Comparison of ENCODE assay signal across 8 mouse cellular contexts in genomic region chr4:45452569-45453111, GRCm38 (mm10). TPM values are rescaled to one million over a fixed set of nuclear protein-coding genes. Genes with fewer than 3 reads are reported as not detected.
A peak's percentile ranks its signal among the peaks of the same experiment; 100 is the strongest.
DNase-seq lines count a peak whose midpoint lies in the region; ATAC-seq lines count a peak whose summit lies in the region.

No protein-coding gene starts in this region.

- H3K9me3 ChIP-seq in liver, embryonic 13.5 days (replicated peaks): no peaks in the 10 kb centered on the region
- H3K9me3 ChIP-seq in stomach, embryonic 14.5 days (ENCODE audit: control insufficient read depth, low read depth, low read length): no peaks in the 10 kb centered on the region

- peak; percentile 50 for DNase-seq in gastrocnemius, postnatal 14 days
- no peak for DNase-seq in gastrocnemius, adult 18-20 months (ENCODE audit: low spot score)
- DNase-seq in adrenal gland, postnatal 36 days: peak; percentile 35 to 52
- no peak for DNase-seq in liver, embryonic 13.5 days
- no peak for DNase-seq in left cerebral cortex, adult 11 months (ENCODE audit: low spot score)

- intact Hi-C loops in gastrocnemius, postnatal 14 days (cut with DNase I; ENCODE audit: low total_unique reads): no loop called here

- H3K4me1 ChIP-seq in liver, embryonic 13.5 days (replicated peaks): peaks cover 50% of the 10 kb centered on the region
- peaks cover 20% of the 10 kb centered on the region for H3K4me1 ChIP-seq in stomach, embryonic 14.5 days (ENCODE audit: control insufficient read depth, insufficient read depth, low read length)

- peak overlapping the region; percentile 79 for H3K27ac ChIP-seq in liver, embryonic 13.5 days
- H3K27ac ChIP-seq in stomach, embryonic 14.5 days (ENCODE audit: low read length): peak overlapping the region; percentile 87

- peaks cover 28% of the 10 kb centered on the region for H3K36me3 ChIP-seq in liver, embryonic 13.5 days
- H3K36me3 ChIP-seq in stomach, embryonic 14.5 days (ENCODE audit: control insufficient read depth, insufficient read depth, low read length): no peaks in the 10 kb centered on the region; the same call in 1 of the 2 replicates

- no peak overlapping the region for H3K4me3 ChIP-seq in liver, embryonic 13.5 days (replicated peaks)
- H3K4me3 ChIP-seq in stomach, embryonic 14.5 days (ENCODE audit: low read depth, low read length): no peak overlapping the region

- no peak overlapping the region for H3K4me2 ChIP-seq in liver, embryonic 13.5 days
- H3K4me2 ChIP-seq in stomach, embryonic 14.5 days (replicated peaks; ENCODE audit: low read depth, low read length): no peak overlapping the region; the same call in 1 of the 2 replicates

- 54% methylated on average over 7 of the region's 7 CpGs for WGBS in liver, embryonic 13.5 days (ENCODE audit: insufficient replicate concordance)
- 57% methylated on average over 7 of the region's 7 CpGs for WGBS in stomach, embryonic 14.5 days

- ATAC-seq in hematopoietic stem cell, adult 5-6 weeks (replicated peaks in 1 of 2; ENCODE audit: insufficient read depth in 1 of 2, low FRiP score in 2 of 2, low TSS enrichment in 1 of 2, low read depth in 1 of 2, poor library complexity in 2 of 2, severe bottlenecking in 2 of 2): peak; percentile 39 to 47; a peak in 3 of 4 replicates
- ATAC-seq in liver, embryonic 13.5 days (ENCODE audit: low read depth): peak; percentile 64
- peak; percentile 56 for ATAC-seq in stomach, embryonic 14.5 days (ENCODE audit: insufficient number of reproducible peaks, insufficient read depth, low FRiP score, low read depth)
- ATAC-seq in erythroblast, adult 5-6 weeks (replicated peaks; ENCODE audit: low FRiP score, poor library complexity, severe bottlenecking): no peak

- no peaks in the 10 kb centered on the region for H3K27me3 ChIP-seq in liver, embryonic 13.5 days
- H3K27me3 ChIP-seq in stomach, embryonic 14.5 days (ENCODE audit: control insufficient read depth, insufficient read depth, low read length): no peaks in the 10 kb centered on the region

- H3K9ac ChIP-seq in liver, embryonic 13.5 days: no peak overlapping the region
- H3K9ac ChIP-seq in stomach, embryonic 14.5 days (replicated peaks; ENCODE audit: low read depth, low read length): no peak overlapping the region

RNA-seq across cellular contexts. Expression of gene Slc25a51, which starts 44.1 kb away (rescaled TPM):
- total RNA-seq in gastrocnemius, postnatal 14 days (2021): 10 to 100 TPM; 63.3 to 65.6 TPM
- total RNA-seq in gastrocnemius, adult 18-20 months (2021): 10 to 100 TPM; 90.9 to 92.9 TPM
- 100 to 1,000 TPM; 268 to 422 TPM for total RNA-seq in adrenal gland, postnatal 36 days (2021)
- 36.7 and 44.7 TPM in 2 replicates for total RNA-seq in hematopoietic stem cell, adult 5-6 weeks (2017)
- polyA plus RNA-seq in liver, embryonic 13.5 days (2015; fragmentation: Nextera tagmentation; extraction: Ambion mirVana): 64.9 and 72.5 TPM in 2 replicates
- 63.4 and 67.6 TPM in 2 replicates for polyA plus RNA-seq in stomach, embryonic 14.5 days (2014; fragmentation: Nextera tagmentation; extraction: Ambion mirVana)
- total RNA-seq in erythroblast, adult 5-6 weeks (2015; ENCODE audit: low replicate concordance): 875 and 932 TPM in 2 replicates
- 975 and 1,016 TPM in 2 replicates for total RNA-seq in erythroblast, adult 5-6 weeks (2017; ENCODE audit: low replicate concordance)

Comparison
In these comparisons a context has a peak if more than half of its experiments do, and no peak if none do; other contexts are left out.
1. DNase-seq: peak in gastrocnemius, postnatal 14 days (single experiment) and adrenal gland, postnatal 36 days (2 of 2); none in gastrocnemius, adult 18-20 months (single experiment), liver, embryonic 13.5 days (single experiment) and left cerebral cortex, adult 11 months (single experiment).